Mouse (Mus musculus): ENCODE data around the gene Bpgm.

Bpgm gene

DNA sequence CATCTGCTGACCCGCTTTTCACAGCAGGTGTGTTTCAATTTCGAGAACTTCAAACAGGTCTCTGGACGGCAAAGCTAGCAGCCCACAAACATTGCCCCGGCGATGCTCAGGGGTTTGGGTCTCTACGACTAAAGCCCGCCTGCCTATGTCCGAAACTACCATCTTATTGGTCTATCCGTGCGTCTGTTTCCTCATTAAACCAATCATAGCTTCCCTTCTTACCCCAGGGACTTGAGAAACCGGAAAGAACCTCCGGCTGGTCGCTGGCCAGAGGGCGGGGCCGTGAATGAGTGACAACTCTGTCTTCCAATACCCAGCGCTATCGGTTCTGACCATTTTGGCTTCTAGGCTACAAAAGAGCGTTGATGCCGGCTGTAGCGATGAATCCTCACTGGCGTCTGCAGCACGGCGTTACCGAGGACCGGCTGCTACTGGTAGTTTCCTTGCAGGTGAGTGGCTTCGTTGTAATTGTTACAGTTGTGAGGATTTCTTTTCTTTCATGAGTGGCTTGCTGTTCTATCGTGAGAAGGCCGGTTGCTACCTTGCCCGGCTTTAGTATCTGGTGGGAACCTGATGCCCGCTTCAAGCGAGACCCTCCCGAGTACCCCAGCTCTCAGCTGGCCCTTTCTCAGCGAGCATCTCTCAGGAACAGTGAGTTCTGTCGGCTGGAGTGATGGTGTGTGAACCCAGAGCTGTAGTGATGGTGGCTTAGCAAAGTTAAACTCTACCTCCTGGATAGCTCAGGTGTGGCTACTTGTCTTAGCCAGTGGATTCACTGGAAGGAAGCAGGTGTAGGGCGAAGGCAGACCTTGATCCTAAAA is at the start of gene Bpgm:
Bpgm (plus strand) TSS at position 234 of the 821 bp plus-strand sequence.
- peak; percentile 99 for DNase-seq (ENCODE audit: low spot score in 2 of 2)

DNA sequence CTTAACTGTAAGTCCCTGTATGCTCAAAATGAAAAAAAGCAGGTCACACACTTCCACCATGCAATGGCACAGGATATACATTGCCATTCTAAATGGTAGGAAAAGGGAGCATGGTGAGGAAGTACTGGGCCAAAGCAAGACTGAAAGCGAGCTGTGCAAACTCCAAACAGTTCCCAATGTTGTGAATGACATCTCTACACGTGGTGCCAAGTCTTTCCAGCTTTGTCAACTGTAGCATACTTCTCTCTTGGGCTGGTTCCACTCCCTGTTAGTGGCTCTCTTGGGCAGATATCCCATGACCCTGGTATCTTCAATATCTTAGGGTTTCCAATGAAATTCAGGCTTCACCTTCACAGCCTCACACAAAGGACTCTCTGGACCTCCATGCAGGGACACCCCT is 37.0 kb upstream of the Bpgm start:
- DNase-seq (ENCODE audit: low spot score in 2 of 2) = no peak

- DNase-seq (ENCODE audit: low spot score in 2 of 2) = no peak
Observed at GRCm38 (mm10) chr6:34441556-34442257, 34.3 kb upstream of the Bpgm start.

- no peak for DNase-seq (ENCODE audit: low spot score in 2 of 2)
Observed at GRCm38 (mm10) chr6:34443791-34444190, 32.2 kb upstream of the Bpgm start.

- peak; percentile 40 to 61 for DNase-seq (ENCODE audit: low spot score in 2 of 2)
Observed at GRCm38 (mm10) chr6:34447961-34448360, 28.0 kb upstream of the Bpgm start.

DNA sequence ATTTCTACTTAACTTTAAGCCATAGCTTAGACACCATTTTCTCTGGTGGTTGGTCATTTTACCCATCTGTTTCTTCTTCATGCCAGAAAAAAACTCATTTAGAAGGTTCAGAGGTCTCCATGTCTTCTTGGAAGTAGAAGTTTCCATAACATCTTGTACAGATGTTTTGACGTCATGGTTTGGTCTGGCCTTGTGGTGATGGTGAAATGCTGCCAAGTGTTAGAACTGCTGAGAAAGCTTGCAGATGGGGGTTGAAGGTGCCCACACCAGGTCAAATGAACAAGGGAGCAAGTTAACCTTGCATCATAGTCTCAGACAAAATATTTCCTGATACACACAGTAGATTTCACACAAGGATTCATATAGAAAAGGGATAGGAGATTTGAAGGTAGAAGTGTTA is 27.3 kb upstream of the Bpgm start:
- DNase-seq (ENCODE audit: low spot score in 2 of 2) = no peak

DNA sequence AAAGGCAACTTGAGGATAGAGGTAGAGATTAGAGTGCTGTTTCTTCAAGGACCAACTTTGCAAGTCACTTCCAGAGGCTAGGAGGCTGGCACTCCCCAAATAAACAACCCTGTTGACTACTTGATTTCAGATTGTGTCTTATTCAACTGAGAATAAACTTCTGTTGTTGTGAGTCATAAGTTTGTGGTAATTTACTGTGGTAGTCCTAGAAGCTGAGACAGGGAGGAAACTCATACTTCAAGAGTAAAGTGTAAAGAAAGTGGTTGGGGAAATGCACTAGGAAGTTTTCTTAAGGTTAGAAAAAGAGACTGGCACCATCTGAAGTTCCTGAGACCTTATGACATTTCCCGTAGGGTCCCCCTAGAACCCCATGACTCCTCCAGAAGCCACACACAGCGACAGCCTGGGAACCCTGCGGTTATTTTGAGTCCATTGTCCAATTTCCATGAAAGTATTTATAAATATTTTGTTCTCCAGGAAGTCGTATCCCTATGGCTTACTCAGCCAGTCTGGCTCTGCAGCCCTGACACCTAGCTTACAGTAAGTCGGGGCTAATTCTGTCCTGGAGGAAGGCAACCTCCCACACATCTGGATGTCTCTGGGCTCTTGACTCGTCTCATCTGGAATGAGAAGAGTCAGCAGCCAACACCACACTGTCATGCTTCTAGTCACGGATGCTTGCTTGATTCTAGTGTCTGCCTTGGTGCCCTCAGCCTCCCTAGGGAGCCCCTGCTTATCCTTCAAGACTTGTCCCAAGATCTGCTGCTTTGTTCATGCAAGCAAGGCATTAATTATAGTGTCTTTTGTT is 22.8 kb upstream of the Bpgm start:
- no peak for DNase-seq (ENCODE audit: low spot score in 2 of 2)

DNA sequence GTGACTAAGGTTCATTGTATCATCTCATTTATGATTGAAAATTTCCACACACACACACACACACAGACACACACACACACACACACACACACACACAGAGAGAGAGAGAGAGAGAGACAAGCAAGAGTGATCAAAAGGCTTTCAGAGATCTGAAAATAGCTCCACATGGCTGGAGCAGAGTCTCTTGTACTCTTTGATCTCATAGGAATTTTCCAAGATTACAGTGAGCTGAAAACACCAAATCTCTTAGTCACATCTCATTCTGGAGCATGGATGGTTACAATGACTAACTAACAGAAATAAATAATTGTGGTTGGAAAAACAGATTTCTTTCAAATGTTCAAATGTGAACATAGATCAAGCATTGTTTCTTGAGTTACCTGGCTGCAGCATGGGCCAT is 16.6 kb upstream of the Bpgm start:
- DNase-seq (ENCODE audit: low spot score in 2 of 2) = no peak

DNA sequence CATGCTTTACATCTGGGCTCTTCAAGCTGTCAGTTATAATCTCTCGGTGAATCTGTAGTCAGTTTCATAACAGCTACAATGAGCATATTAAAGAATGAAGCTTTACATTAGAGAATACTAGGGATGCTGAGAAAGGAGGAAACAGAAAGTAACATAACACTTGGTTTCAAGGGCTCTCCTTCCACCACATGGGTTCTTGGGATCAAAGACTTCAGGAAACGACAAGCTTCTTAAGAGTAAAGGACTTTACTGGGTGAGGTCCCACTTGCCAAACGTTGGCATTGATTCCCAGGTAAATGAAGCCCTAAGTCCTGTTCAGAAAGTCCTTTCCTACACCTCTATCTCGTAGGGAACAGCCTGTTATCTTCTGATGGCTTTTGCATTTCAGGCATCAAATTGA is 15.4 kb upstream of the Bpgm start:
- no peak for DNase-seq (ENCODE audit: low spot score in 2 of 2)

- no peak for DNase-seq (ENCODE audit: low spot score in 2 of 2)
Observed at GRCm38 (mm10) chr6:34463582-34463981, 12.4 kb upstream of the Bpgm start.

- peak; percentile 65 to 76 for DNase-seq (ENCODE audit: low spot score in 2 of 2)
Observed at GRCm38 (mm10) chr6:34471434-34472110, 4.4 kb upstream of the Bpgm start.

- no peak for DNase-seq (ENCODE audit: low spot score in 2 of 2)
Observed at GRCm38 (mm10) chr6:34473346-34473745, 2.7 kb upstream of the Bpgm start.

DNA sequence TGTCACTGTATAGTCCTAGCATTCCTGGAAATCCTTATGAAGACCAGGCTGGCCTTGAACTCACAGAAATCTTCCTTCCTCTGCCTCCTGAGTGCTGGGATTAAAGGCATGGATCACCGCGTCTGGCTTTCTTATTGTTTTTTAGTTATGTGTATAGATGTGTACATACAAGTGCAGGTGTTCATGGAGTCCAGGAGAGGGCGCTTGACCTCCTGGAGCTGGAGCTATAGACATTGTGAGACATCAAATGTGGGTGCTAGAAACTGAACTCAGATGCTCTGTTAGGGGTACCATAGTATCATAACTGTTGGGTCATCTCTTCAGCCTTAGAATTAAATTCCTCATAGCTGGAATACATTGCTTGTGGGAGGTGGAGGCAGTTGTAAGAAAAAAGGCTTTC is 2.0 kb upstream of the Bpgm start:
- no peak for DNase-seq (ENCODE audit: low spot score in 2 of 2)

- no peak for DNase-seq (ENCODE audit: low spot score in 2 of 2)
Observed at GRCm38 (mm10) chr6:34475391-34475790, 616 bp upstream of the Bpgm start.

- DNase-seq (ENCODE audit: low spot score in 2 of 2) = no peak
Observed at GRCm38 (mm10) chr6:34478036-34478435, 2.0 kb downstream of the Bpgm start.

GRCm38 (mm10) chr6:34478677-34479360 is 2.8 kb downstream of the Bpgm start:
- DNase-seq (ENCODE audit: low spot score in 2 of 2) = no peak

- no peak for DNase-seq (ENCODE audit: low spot score in 2 of 2)
Observed at GRCm38 (mm10) chr6:34479531-34479930, 3.5 kb downstream of the Bpgm start.

DNA sequence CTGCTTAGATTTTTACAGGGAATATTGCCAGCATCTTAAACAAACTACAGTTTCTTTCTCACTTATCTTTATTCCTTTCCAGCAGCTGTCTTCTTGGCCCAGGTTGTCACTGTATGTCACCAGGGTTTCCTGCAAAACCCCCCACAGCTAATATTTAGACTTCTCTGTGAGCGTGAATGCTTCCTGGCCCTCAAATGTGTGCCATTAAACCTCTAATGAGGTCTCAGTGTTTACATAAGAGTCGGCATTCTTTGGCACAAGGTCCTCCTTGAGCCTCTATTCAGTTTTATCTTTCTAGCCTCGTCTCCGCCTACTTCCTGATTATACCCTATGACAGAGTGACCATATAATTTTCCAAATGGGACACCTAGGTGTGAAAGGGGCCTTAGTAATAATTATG is 4.7 kb downstream of the Bpgm start:
- DNase-seq (ENCODE audit: low spot score in 2 of 2) = no peak

DNA sequence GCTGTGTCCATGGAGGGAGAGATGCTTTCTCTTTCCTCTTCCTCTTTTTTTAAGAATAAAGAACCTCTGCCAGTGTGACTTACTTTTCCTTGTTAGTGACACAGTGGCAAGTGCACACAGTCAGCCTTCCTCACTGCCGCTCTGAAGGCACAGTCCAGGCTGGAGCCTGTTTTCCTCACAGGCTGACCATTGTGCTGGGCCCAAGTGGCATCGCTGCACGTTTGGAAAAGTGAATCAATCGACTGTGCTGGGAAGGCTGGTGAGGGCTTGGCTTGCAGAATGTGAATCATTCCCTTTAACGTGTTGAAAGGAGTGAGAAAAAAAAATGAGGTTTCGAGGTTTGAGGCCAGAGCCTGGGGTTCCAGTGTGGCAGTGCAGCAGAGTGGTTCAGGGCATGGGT is 5.3 kb downstream of the Bpgm start:
- no peak for DNase-seq (ENCODE audit: low spot score in 2 of 2)

DNA sequence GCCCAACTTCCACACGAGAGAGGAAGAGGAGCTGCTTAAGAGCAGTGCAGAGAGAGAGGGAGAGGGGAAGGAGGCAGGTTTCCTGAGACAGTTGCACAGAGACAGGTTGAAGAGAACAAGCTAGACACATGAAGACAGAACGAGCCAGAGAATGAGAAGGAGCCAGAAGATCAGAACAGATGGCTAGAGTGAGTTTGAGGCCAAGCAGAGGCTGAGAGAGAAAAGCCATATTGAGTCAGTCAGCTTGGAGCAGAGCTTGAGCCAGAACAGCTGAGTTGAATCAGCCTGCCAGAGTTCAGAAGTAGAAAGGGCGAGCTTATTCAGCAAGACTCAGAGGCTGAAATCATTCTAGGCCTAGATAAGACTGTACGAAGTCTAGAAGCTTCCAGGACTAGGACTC is 6.8 kb downstream of the Bpgm start:
- DNase-seq (ENCODE audit: low spot score in 2 of 2) = no peak

DNA sequence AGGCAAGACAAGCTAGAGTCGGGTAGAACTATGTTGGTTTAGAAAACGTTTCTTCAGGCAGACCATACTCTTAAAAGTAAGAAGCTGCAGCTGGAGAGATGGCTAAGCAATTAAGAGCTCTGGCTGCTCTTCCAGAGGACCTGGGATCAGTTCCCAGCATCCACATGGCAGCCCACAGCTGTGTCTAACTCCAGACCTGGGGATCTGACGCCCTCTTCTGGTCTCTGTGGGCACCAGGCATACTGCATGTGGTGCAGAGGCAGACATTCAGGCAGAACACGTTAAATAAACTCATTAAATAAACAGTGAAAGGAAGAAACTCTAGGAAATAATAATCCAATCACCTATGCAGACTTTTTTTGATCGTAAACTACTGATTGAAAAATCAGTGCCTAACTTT is 7.4 kb downstream of the Bpgm start:
- no peak for DNase-seq (ENCODE audit: low spot score in 2 of 2)
